Mouse (Mus musculus): ENCODE results near the gene Pxmp4. TPM values are rescaled to one million over a fixed set of nuclear protein-coding genes. Genes with fewer than 3 reads are reported as not detected.

The Pxmp4 gene
- total and polyA plus RNA-seq, 3 experiments = 34.7 to 48.1 (median 36.6) TPM

- DNase-seq = no peak
Observed at GRCm38 (mm10) chr2:154546711-154547110, 56.8 kb downstream of the Pxmp4 start, which contains the start of gene 1700003F12Rik. TSS of gene 1700003F12Rik (plus strand) at chr2:154547085.

DNA sequence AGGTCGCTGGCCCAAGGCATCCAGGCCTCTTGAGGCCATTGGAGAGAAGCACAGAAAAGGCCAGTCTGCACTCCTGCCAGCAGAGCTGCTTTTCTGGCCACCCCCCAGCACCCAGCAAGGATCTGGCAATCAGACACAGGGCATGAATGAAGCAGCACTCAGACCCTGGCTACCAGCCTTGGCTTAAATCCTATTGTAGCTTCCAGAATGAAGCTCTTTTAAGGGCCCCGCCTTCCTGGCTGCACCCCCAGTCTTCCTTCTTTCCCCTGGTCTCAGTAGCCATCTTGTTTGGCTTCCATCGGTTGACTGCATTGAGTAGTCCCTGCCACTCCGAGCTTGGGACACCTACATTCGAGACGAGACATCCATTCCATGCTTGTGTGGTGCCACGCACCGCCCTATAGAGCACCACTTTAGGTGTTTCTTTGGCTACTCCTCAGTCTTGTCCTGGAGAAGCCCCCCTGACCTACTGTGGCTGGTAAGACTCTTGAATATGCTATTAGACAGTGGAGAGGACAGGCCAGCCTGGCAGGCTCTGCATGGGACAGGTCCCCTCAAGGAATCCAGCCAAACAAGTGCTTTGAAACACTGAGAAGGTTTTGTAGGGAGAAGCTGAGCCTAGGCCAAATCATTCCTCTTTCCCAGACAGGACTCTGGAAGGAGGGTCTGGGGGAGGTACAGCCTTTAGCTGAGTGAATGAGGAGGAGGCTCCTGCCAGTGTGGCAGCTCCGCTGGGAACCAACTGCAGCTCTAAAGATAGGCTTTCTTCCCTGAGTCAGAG, 59.8 kb downstream of the Pxmp4 start:
- DNase-seq = peak; percentile 57

DNA sequence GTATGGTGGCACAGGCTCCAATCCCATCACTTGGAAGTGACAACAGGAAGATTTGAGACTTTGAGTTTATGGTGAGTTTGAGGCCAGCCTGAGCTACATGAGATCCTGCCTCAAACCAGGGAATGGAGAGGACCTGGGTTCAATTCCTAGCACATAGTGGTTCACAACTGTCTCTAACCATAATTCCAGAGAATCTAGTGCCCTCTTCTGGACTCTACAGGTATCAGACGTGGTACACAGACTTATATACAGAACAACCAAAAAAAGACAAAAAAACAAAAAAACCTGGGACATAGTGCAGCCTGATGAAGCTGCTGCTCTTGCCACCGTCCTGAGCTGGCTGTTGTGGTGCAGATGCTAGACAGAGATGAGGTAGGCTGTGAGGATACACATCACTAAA, 61.9 kb downstream of the Pxmp4 start:
- no peak for DNase-seq

GRCm38 (mm10) chr2:154539720-154540119, 63.8 kb downstream of the Pxmp4 start:
- DNase-seq = peak; percentile 31

- DNase-seq = no peak
Observed at GRCm38 (mm10) chr2:154538710-154539109, 64.8 kb downstream of the Pxmp4 start.

DNA sequence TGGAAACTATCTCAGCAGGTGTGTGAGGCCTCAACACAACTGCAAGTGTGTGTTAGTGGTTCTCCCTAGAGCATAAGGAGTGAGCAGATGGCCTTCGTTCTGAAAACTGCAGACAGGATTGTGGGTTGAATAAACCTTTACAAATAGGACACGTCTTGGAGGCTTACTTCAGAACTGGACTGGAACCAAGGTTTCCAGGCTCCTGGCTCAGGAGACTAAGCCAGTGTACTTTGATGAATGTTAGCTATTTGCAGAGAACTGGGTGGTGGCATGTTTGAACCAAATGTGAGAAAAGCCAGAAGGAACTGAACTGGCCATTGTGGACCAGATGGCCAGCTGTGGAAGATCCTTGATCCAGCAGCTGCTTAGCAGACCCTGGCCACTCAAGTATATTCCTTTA, 65.2 kb downstream of the Pxmp4 start:
- DNase-seq = no peak

Other genes with a start within 250 kb of the Pxmp4 start
- 10 to 100 TPM in 1 of 2 experiments, 1 to 10 TPM in 1; 9.7 to 14.4 TPM for gene Cdk5rap1, start 230.7 kb downstream of the Pxmp4 start, total RNA-seq (2021)
- gene Cdk5rap1, start 230.7 kb downstream of the Pxmp4 start, polyA plus RNA-seq (2012; rRNA removed) = 5.9 and 7.1 TPM in 2 replicates
- 10 to 100 TPM; 19.9 to 29.6 TPM for gene Snta1, start 195.6 kb downstream of the Pxmp4 start, total RNA-seq (2021)
- gene Snta1, start 195.6 kb downstream of the Pxmp4 start, polyA plus RNA-seq (2012; rRNA removed) = 53.6 and 57.1 TPM in 2 replicates
- 10 to 100 TPM; 34.5 to 49.1 TPM for gene Cbfa2t2, start 167.2 kb downstream of the Pxmp4 start, total RNA-seq (2021)
- 9.6 and 11.3 TPM in 2 replicates for gene Cbfa2t2, start 167.2 kb downstream of the Pxmp4 start, polyA plus RNA-seq (2012; rRNA removed)
- not detected for gene 1700003F12Rik, start 56.6 kb downstream of the Pxmp4 start, total RNA-seq (2021)
- 0.79 and 1.2 TPM in 2 replicates for gene 1700003F12Rik, start 56.6 kb downstream of the Pxmp4 start, polyA plus RNA-seq (2012; rRNA removed)
- gene Actl10, start 51.9 kb downstream of the Pxmp4 start, total RNA-seq (2021) = not detected
- not detected in 2 replicates for gene Actl10, start 51.9 kb downstream of the Pxmp4 start, polyA plus RNA-seq (2012; rRNA removed)
- gene Necab3, start 44.8 kb downstream of the Pxmp4 start, total RNA-seq (2021) = 1 to 10 TPM; 1.5 to 1.6 TPM
- 3.3 and 4.3 TPM in 2 replicates for gene Necab3, start 44.8 kb downstream of the Pxmp4 start, polyA plus RNA-seq (2012; rRNA removed)
- gene E2f1, start 33.8 kb downstream of the Pxmp4 start, total RNA-seq (2021) = 1 to 10 TPM; 7.4 to 8.7 TPM
- 12.3 and 14.9 TPM in 2 replicates for gene E2f1, start 33.8 kb downstream of the Pxmp4 start, polyA plus RNA-seq (2012; rRNA removed)
- gene Zfp341, start 9.6 kb upstream of the Pxmp4 start, total RNA-seq (2021) = 1 to 10 TPM; 3.0 to 3.6 TPM
- gene Zfp341, start 9.6 kb upstream of the Pxmp4 start, polyA plus RNA-seq (2012; rRNA removed) = 5.9 and 7.2 TPM in 2 replicates
- under 1 TPM in 1 of 2 experiments, not detected in 1; 0.66 TPM for gene 4930519P11Rik, start 9.7 kb upstream of the Pxmp4 start, total RNA-seq (2021)
- gene 4930519P11Rik, start 9.7 kb upstream of the Pxmp4 start, polyA plus RNA-seq (2012; rRNA removed) = 1.1 and 2.5 TPM in 2 replicates
- 100 to 1,000 TPM; 236 to 263 TPM for gene Chmp4b, start 48.0 kb upstream of the Pxmp4 start, total RNA-seq (2021)
- gene Chmp4b, start 48.0 kb upstream of the Pxmp4 start, polyA plus RNA-seq (2012; rRNA removed) = 96.3 and 114 TPM in 2 replicates
- gene Gm14214, start 166.3 kb upstream of the Pxmp4 start, total RNA-seq (2021) = not detected
- gene Gm14214, start 166.3 kb upstream of the Pxmp4 start, polyA plus RNA-seq (2012; rRNA removed) = not detected in 2 replicates
- 100 to 1,000 TPM; 193 to 201 TPM for gene Raly, start 187.4 kb upstream of the Pxmp4 start, total RNA-seq (2021)
- 295 and 306 TPM in 2 replicates for gene Raly, start 187.4 kb upstream of the Pxmp4 start, polyA plus RNA-seq (2012; rRNA removed)
- gene a, start 187.7 kb upstream of the Pxmp4 start, total RNA-seq (2021) = not detected
- gene a, start 187.7 kb upstream of the Pxmp4 start, polyA plus RNA-seq (2012; rRNA removed) = 0.58 TPM in 1 of 2 replicates, not detected in the other

All from adrenal gland, adult 2 months (tissue).